Mouse (Mus musculus): ENCODE data around the gene Grip2.

GRCm38 (mm10) chr6:91738058-91738457 is 89.0 kb downstream of the Grip2 start:
- no peak for TF ChIP-seq CTCF (IDR thresholded peaks at IDR 0.05; ENCODE audit: insufficient read depth, low read depth, low read length)
- no peak for TF ChIP-seq POLR2A (IDR thresholded peaks at IDR 0.05; ENCODE audit: insufficient read depth, low read depth, low read length)

Measured in olfactory bulb, adult 2 months (tissue).